Mouse (Mus musculus): Measurements from ENCODE around the gene Zfp120.
"Not testable (repeated sequence)": the region's sequence is repeated elsewhere in the genome, so short reads cannot be mapped to it uniquely, and the experiment has no call there.

The Zfp120 gene

GRCm38 (mm10) chr2:150136435-150136897, at the start of gene Zfp120:
Zfp120 (minus strand) TSS chr2:150136708.
- DNase-seq = peak; percentile 96

GRCm38 (mm10) chr2:150181570-150181999, 45.1 kb upstream of the Zfp120 start, which contains the start of gene Gm14139:
Gm14139 (plus strand) TSS chr2:150181755.
- not testable (repeated sequence) for DNase-seq

GRCm38 (mm10) chr2:150181046-150181445, 44.5 kb upstream of the Zfp120 start:
- not testable (repeated sequence) for DNase-seq

- DNase-seq = not testable (repeated sequence)
Measured at GRCm38 (mm10) chr2:150179579-150179978, 43.1 kb upstream of the Zfp120 start, which contains the start of gene Gm10770. Gm10770 (minus strand) TSS chr2:150179679.

- no peak for DNase-seq
Measured at GRCm38 (mm10) chr2:150173833-150174232, 37.3 kb upstream of the Zfp120 start.

- DNase-seq = no peak
Measured at GRCm38 (mm10) chr2:150166703-150167102, 30.2 kb upstream of the Zfp120 start.

GRCm38 (mm10) chr2:150132773-150133172, 3.7 kb downstream of the Zfp120 start:
- DNase-seq = no peak

GRCm38 (mm10) chr2:150132002-150132401, 4.5 kb downstream of the Zfp120 start:
- not testable (repeated sequence) for DNase-seq

- DNase-seq = no peak
Measured at GRCm38 (mm10) chr2:150111247-150111912, 25.1 kb downstream of the Zfp120 start.

- peak; percentile 5 for DNase-seq
Measured at GRCm38 (mm10) chr2:150099618-150100017, 36.9 kb downstream of the Zfp120 start.
